Mouse (Mus musculus): ENCODE measurements around the gene Zfp526. TPM values are rescaled to one million over a fixed set of nuclear protein-coding genes. Genes with fewer than 3 reads are reported as not detected.
A peak's percentile ranks its signal among the peaks of the same experiment; 100 is the strongest.

The Zfp526 gene
- polyA plus RNA-seq, 1 experiment, result 9.7 TPM

DNA sequence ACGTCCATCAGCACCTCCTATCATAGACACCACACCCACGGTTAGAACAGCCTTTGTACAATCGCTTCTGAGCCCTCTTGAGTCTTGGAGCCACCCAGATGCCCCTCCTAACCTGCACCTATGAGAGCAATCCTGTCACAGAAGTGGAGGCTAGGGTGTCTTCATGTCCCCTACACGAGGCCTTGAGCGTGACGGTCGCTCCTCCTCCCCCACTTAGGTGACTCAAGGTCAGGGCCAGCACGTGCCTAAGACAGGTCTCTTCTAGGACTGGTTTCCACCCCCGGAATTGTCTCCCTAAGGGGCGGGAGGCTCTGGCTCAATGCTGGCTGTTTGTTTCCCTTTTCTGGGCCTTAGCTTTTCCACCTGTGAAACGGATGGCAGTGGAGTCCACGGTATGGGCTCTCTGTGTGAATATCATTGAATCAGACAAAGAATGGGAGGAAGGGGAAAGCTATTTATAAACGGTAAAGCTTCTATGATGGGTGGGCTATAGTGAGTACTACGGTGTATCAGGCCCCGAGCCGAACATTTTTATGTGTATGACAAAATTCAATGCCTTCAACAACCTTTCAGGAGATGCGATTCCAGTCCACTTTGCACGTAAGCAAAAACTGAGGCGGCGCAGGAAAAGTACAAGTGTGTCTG is 646 bp upstream of the Zfp526 start, which contains the start of gene Dedd2:
Gene Dedd2, minus strand, starts transcription at position 159 of the 645 bp plus-strand sequence.
- TF ChIP-seq CTCF (IDR thresholded peaks at IDR 0.05; ENCODE audit: borderline replicate concordance, insufficient read depth, low read length), result no peak
- TF ChIP-seq POLR2A (IDR thresholded peaks at IDR 0.05; ENCODE audit: low read depth, low read length), result no peak
- peak within 1 kb of the TSS; percentile 63 for H3K27ac ChIP-seq (ENCODE audit: insufficient read depth, low read length)
- H3K4me3 ChIP-seq (ENCODE audit: insufficient read depth, low read length), result peak within 1 kb of the TSS; percentile 86
- H3K4me1 ChIP-seq (ENCODE audit: control insufficient read depth, insufficient read depth, low read length), result peaks cover 8% of the 10 kb centered on the region

DNA sequence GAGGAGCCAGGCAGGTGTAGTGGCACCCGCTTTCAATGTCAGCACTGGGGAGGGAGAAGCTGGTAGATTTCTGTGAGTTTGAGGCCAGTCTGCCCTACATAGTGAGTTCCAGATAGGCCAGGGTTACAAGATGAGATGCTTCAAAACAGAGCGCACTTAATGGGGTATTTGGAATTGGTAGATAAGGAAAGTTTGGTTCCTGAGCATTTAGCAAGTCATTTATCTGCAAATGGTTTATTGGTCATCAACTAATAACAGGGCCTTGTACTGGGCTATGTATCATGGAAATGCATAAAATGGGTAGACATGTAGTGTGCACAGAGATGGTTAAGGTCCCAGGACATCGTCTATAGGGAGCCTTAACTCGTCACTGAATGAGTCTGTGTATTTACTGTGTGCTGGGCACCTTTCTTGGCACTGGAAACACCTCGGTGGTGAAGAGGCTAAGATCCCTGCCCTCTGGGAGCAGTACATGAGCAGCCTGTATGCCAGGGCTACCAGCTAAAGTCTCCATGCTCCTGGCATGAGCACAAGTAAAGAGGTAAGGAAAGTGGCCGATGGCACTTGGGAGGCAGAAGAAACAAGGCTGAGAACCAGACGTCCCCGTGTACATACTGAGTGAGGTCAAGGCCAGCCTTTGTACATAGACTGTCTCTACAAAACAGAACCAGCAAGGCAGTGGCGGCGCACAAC is 1.2 kb downstream of the Zfp526 start:
- peaks cover 8% of the 10 kb centered on the region for H3K4me1 ChIP-seq (ENCODE audit: control insufficient read depth, insufficient read depth, low read length)
- no peak overlapping the region for H3K27ac ChIP-seq (ENCODE audit: insufficient read depth, low read length)

GRCm38 (mm10) chr7:25227523-25228300 is 6.5 kb downstream of the Zfp526 start:
- 0 out of 2 replicates have a peak, but pooled peaks have one; percentile 9 for TF ChIP-seq POLR2A (IDR thresholded peaks at IDR 0.05; ENCODE audit: low read depth, low read length)
- TF ChIP-seq CTCF (IDR thresholded peaks at IDR 0.05; ENCODE audit: borderline replicate concordance, insufficient read depth, low read length), result no peak
- Histone ChIP-seq H3K4me3 (ENCODE audit: insufficient read depth, low read length) (no peak overlapping the region), H3K4me1 (ENCODE audit: control insufficient read depth, insufficient read depth, low read length) (0 out of 2 replicates have a peak, but pooled peaks cover under 1% of the 10 kb centered on the region), H3K27ac (ENCODE audit: insufficient read depth, low read length) (no peak overlapping the region)

More for the DNA sequence above, 1.2 kb downstream of the Zfp526 start:
- no peak for TF ChIP-seq CTCF (IDR thresholded peaks at IDR 0.05; ENCODE audit: borderline replicate concordance, insufficient read depth, low read length)
- no peak for TF ChIP-seq POLR2A (IDR thresholded peaks at IDR 0.05; ENCODE audit: low read depth, low read length)
- H3K4me3 ChIP-seq (ENCODE audit: insufficient read depth, low read length), result peak overlapping the region; percentile 86

DNA sequence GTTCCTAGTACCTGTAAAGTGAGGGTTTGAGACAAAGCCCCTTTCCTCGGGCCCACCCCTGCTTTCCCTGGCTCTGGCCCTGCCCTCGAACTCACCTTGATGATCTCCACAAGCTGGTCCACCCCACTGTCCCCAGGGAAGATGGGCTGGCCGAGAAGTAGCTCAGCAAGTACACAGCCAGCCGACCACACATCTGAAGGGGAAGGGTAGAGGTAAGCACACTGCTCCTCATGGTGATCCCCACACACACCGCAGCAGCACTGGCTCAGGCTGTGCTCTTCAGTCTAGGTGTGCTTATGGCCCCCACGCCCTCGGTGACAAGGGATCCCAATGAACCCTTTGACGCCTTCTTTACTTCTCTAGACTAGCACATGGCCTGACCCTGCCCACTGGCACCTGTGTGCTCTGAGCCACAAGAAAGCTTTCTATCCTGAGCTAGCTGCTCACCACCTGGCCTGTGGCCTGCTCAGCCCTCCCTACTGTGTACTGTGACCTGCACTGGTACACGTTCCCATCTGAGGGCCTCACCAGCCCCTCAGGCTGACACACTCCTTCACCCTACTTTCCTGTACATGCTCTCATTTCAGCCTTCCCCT is 9.6 kb downstream of the Zfp526 start:
- no peak for TF ChIP-seq POLR2A (IDR thresholded peaks at IDR 0.05; ENCODE audit: low read depth, low read length)
- no peak for TF ChIP-seq CTCF (IDR thresholded peaks at IDR 0.05; ENCODE audit: borderline replicate concordance, insufficient read depth, low read length)
- no peaks in the 10 kb centered on the region for H3K4me1 ChIP-seq (ENCODE audit: control insufficient read depth, insufficient read depth, low read length)
- no peak overlapping the region for H3K27ac ChIP-seq (ENCODE audit: insufficient read depth, low read length)
- H3K4me3 ChIP-seq (ENCODE audit: insufficient read depth, low read length), result no peak overlapping the region

- H3K27ac ChIP-seq (ENCODE audit: insufficient read depth, low read length), result no peak overlapping the region
- no peak overlapping the region for H3K4me3 ChIP-seq (ENCODE audit: insufficient read depth, low read length)
- TF ChIP-seq CTCF (IDR thresholded peaks at IDR 0.05; ENCODE audit: borderline replicate concordance, insufficient read depth, low read length) (no peak), POLR2A (IDR thresholded peaks at IDR 0.05; ENCODE audit: low read depth, low read length) (no peak)
- H3K4me1 ChIP-seq (ENCODE audit: control insufficient read depth, insufficient read depth, low read length), result no peaks in the 10 kb centered on the region; the same call in 1 of the 2 replicates
Observed at GRCm38 (mm10) chr7:25232101-25232648, 10.9 kb downstream of the Zfp526 start.

DNA sequence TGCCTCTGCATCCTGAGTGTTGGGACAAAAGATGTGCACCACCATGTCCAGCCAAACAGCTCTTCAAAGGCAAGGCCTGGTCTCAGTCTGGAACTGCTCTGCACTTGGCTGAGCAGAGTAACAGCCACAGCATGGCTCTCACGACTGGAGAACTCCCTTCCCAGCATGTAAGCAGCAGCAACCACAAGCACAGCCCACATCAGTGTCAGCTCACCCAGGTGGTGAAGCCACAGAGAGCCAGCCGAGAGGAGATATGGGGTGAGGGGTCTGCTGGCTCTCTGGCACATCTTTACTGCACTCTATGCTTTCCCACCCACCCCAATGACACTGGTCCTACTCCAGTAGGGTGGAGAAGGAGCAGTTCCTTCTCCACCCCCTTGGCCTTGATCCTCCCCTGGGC is 11.8 kb downstream of the Zfp526 start:
- H3K4me1 ChIP-seq (ENCODE audit: control insufficient read depth, insufficient read depth, low read length), result no peaks in the 10 kb centered on the region; the same call in 1 of the 2 replicates
- H3K27ac ChIP-seq (ENCODE audit: insufficient read depth, low read length), result no peak overlapping the region
- TF ChIP-seq POLR2A (IDR thresholded peaks at IDR 0.05; ENCODE audit: low read depth, low read length), result no peak
- no peak for TF ChIP-seq CTCF (IDR thresholded peaks at IDR 0.05; ENCODE audit: borderline replicate concordance, insufficient read depth, low read length)
- no peak overlapping the region for H3K4me3 ChIP-seq (ENCODE audit: insufficient read depth, low read length)

GRCm38 (mm10) chr7:25235526-25235925 is 14.3 kb downstream of the Zfp526 start:
- TF ChIP-seq POLR2A (IDR thresholded peaks at IDR 0.05; ENCODE audit: low read depth, low read length) (no peak), CTCF (IDR thresholded peaks at IDR 0.05; ENCODE audit: borderline replicate concordance, insufficient read depth, low read length) (no peak)
- H3K4me3 ChIP-seq (ENCODE audit: insufficient read depth, low read length), result no peak overlapping the region
- no peak overlapping the region for H3K27ac ChIP-seq (ENCODE audit: insufficient read depth, low read length)
- H3K4me1 ChIP-seq (ENCODE audit: control insufficient read depth, insufficient read depth, low read length), result no peaks in the 10 kb centered on the region; the same call in 1 of the 2 replicates

DNA sequence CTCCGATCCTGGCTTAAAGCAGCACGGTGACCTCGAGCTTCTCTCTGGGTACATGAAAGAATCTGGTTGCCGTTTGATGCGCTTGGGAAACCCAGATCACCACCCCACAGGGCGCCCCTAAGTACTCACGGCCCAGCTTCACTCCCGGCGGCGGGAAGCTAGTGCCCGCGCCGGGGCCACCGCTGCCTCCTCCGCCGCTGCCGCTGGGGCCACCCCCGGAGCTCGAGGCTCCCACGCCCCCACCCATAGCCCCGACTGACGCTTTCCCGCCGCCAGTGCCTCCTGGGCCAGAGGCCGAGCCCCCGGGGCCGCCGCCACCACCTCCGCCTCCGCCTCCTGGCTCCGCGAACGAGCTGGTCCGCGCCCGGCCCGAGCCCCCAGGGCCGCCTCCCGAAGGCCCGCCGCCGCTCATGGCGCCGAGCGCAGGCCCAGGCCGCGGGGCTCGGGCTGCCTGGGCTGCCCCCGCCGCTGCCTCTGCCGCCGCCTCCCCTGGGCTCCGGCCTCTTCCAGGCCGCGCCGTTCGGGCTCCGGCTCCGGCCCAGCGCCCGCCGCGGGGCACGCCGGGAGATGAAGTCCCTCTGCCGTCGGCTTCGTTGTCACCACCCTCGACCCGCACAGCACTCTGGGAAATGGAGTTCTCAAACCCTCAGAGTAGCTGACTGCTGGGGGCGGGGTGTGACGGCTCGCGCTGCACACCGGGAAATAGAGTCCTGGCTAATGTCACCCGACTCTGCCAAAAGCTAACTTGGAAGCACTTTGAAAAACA is 16.2 kb downstream of the Zfp526 start, which contains the start of gene Gsk3a:
Gene Gsk3a, minus strand, starts transcription at position 603 of the 766 bp plus-strand sequence.
- TF ChIP-seq POLR2A (IDR thresholded peaks at IDR 0.05; ENCODE audit: low read depth, low read length), result peak; percentile 45; the same call in 1 of the 2 replicates
- TF ChIP-seq CTCF (IDR thresholded peaks at IDR 0.05; ENCODE audit: borderline replicate concordance, insufficient read depth, low read length), result no peak
- peak within 1 kb of the TSS; percentile 72 for H3K4me3 ChIP-seq (ENCODE audit: insufficient read depth, low read length)
- peak within 1 kb of the TSS; percentile 93 for H3K27ac ChIP-seq (ENCODE audit: insufficient read depth, low read length)
- peaks cover 9% of the 10 kb centered on the region for H3K4me1 ChIP-seq (ENCODE audit: control insufficient read depth, insufficient read depth, low read length)

Data from embryonic fibroblast, embryonic 13.5 days (primary cell).